Mouse (Mus musculus) heart, postnatal 10 days (tissue): ENCODE measurements around the gene Tldc2. TPM values are rescaled to one million over a fixed set of nuclear protein-coding genes. Genes with fewer than 3 reads are reported as not detected.

Experiments
- DNase-seq, 2 experiments: peaks; one replicate each; pipeline ENCODE4 v3.0.0; 2021
- intact Hi-C: fragments of 180-260 bp; cut with DNase I; formaldehyde crosslinking; loops from one replicate; pipeline ENCODE4 v1.15.1; 2025
- total RNA-seq, 2 experiments: library from RNA; stranded (reverse); gene quantifications; 2 replicates each; pipeline ENCODE4 v1.2.3; 2021

The Tldc2 gene
- total RNA-seq = not detected

GRCm38 (mm10) chr2:157086796-157087195, at the start of gene Tldc2:
Gene Tldc2, plus strand, starts transcription at chr2:157087055.
- intact Hi-C loops = no loop called here
- no peak for DNase-seq

GRCm38 (mm10) chr2:157037303-157037702, 49.6 kb upstream of the Tldc2 start:
- intact Hi-C loops = no loop called here
- no peak for DNase-seq

- no peak for DNase-seq
- intact Hi-C loops = loop anchor here (5.0 kb wide), 1 partner anchor 37 kb away; the partner anchor contains the start of gene Soga1
Measured at GRCm38 (mm10) chr2:157039900-157040648, 46.8 kb upstream of the Tldc2 start.

- intact Hi-C loops = loop anchor here (5.0 kb wide), 1 partner anchor 37 kb away; the partner anchor contains the start of gene Soga1
- no peak for DNase-seq
Measured at GRCm38 (mm10) chr2:157040649-157041046, 46.2 kb upstream of the Tldc2 start.

- intact Hi-C loops = loop anchor here (5.0 kb wide), 1 partner anchor 36 kb away; the partner anchor contains the start of gene Soga1
- DNase-seq = no peak
Measured at GRCm38 (mm10) chr2:157041421-157041820, 45.4 kb upstream of the Tldc2 start.

GRCm38 (mm10) chr2:157043556-157043955, 43.3 kb upstream of the Tldc2 start:
- no peak for DNase-seq
- intact Hi-C loops = loop anchor here (5.0 kb wide), 1 partner anchor 34 kb away; the partner anchor contains the start of gene Soga1

- no peak for DNase-seq
- intact Hi-C loops = loop anchor here (5.0 kb wide), 1 partner anchor 33 kb away; the partner anchor contains the start of gene Soga1
Measured at GRCm38 (mm10) chr2:157043987-157044386, 42.9 kb upstream of the Tldc2 start.

- intact Hi-C loops = no loop called here
- no peak for DNase-seq
Measured at GRCm38 (mm10) chr2:157045932-157046331, 40.9 kb upstream of the Tldc2 start.

- intact Hi-C loops = no loop called here
Measured at GRCm38 (mm10) chr2:157046956-157047355, 39.9 kb upstream of the Tldc2 start.

GRCm38 (mm10) chr2:157048395-157049181, 38.3 kb upstream of the Tldc2 start:
- intact Hi-C loops = no loop called here
- DNase-seq = no peak

More at GRCm38 (mm10) chr2:157046956-157047355, 39.9 kb upstream of the Tldc2 start:
- no peak for DNase-seq

GRCm38 (mm10) chr2:157049831-157050243, 37.0 kb upstream of the Tldc2 start:
- no peak for DNase-seq
- intact Hi-C loops = loop anchor here (2.0 kb wide), 1 partner anchor 29 kb away; the partner anchor contains the start of gene Soga1

GRCm38 (mm10) chr2:157052448-157052847, 34.4 kb upstream of the Tldc2 start:
- DNase-seq = no peak
- intact Hi-C loops = no loop called here

- intact Hi-C loops = no loop called here
- no peak for DNase-seq
Measured at GRCm38 (mm10) chr2:157053124-157053523, 33.7 kb upstream of the Tldc2 start.

- intact Hi-C loops = no loop called here
- no peak for DNase-seq
Measured at GRCm38 (mm10) chr2:157053787-157054186, 33.1 kb upstream of the Tldc2 start.

GRCm38 (mm10) chr2:157054297-157054696, 32.6 kb upstream of the Tldc2 start:
- no peak for DNase-seq
- intact Hi-C loops = no loop called here

GRCm38 (mm10) chr2:157054816-157055215, 32.0 kb upstream of the Tldc2 start:
- no peak for DNase-seq
- intact Hi-C loops = no loop called here

GRCm38 (mm10) chr2:157055721-157056120, 31.1 kb upstream of the Tldc2 start:
- intact Hi-C loops = no loop called here
- no peak for DNase-seq

GRCm38 (mm10) chr2:157057186-157057585, 29.7 kb upstream of the Tldc2 start:
- intact Hi-C loops = no loop called here
- DNase-seq = no peak

GRCm38 (mm10) chr2:157057758-157058157, 29.1 kb upstream of the Tldc2 start:
- no peak for DNase-seq
- intact Hi-C loops = no loop called here

- intact Hi-C loops = no loop called here
- DNase-seq = peak; percentile 75
Measured at GRCm38 (mm10) chr2:157058342-157058998, 28.4 kb upstream of the Tldc2 start.

- no peak for DNase-seq
- intact Hi-C loops = no loop called here
Measured at GRCm38 (mm10) chr2:157059166-157059565, 27.7 kb upstream of the Tldc2 start.
